Mouse (Mus musculus) lung, postnatal 14 days (tissue): ENCODE results near the gene Ccr5.

ENCODE experiments used
- DNase-seq: peaks from one replicate; pipeline ENCODE4 v3.0.0; 2021

The Ccr5 gene

DNA sequence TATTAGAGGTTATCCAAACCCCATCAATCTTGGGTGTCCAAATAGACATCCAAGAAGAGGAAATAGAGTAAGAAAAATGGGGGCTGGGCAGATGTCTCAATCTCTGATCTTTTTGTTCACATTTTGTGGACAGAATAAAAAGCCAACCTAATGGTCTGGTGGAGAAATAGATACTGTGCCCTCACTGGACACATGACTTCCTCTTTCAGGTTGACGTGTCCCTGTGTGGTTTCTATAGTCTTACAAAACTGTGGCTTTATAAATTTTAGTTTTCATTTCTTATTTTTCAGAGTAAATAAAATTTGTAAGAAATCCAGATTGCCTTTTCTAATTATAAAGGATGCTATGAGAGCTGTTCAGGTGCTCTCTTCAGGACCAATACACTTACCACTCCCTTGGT, 22.3 kb downstream of the Ccr5 start:
- DNase-seq = no peak

DNA sequence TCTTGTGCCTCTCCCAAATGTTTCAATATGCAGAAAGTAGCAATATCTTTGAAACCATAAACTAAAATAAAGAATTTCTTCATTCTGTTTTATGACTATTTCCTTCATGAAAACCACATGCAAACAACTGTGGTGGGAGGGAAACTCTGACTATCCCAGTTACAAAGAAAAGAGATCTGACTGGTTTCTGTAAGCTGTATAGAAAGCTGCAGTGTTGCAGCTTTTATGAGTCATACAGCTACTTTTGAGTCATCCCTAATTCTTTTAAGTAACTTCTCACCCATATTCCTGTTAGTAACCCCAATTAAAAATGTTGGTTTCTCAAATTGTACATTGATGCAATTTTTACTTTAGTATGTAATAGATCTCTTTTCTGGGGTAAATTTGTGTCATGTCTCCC, 25.0 kb downstream of the Ccr5 start:
- no peak for DNase-seq
